Mouse (Mus musculus) liver, embryonic 16.5 days (tissue): ENCODE results near the gene Man2a2. TPM values are rescaled to one million over a fixed set of nuclear protein-coding genes. Genes with fewer than 3 reads are reported as not detected.

Experiments
- ATAC-seq: fragments of 200-750 bp; cut with Nextera tagmentation; 2 replicates; pipeline ENCODE4 v1.8.0; 2017; ENCODE audit warnings: low read depth, mild to moderate bottlenecking, moderate number of reproducible peaks, moderate library complexity
- H3K27ac ChIP-seq: fragments of 300-500 bp; sonication (generic); 2 replicates; pipeline ENCODE4 v1.5.1; 2014; ENCODE audit warnings: mild to moderate bottlenecking, low read length
- H3K27me3 ChIP-seq: fragments of 300-500 bp; sonication (generic); 2 replicates; pipeline ENCODE4 v1.6.1; 2014; ENCODE audit warnings: low read depth, low read length, mixed read lengths; ENCODE audit not compliant: control insufficient read depth, insufficient read depth
- H3K36me3 ChIP-seq: fragments of 300-500 bp; sonication (generic); 2 replicates; pipeline ENCODE4 v1.6.1; 2014; ENCODE audit warnings: mild to moderate bottlenecking; ENCODE audit not compliant: control insufficient read depth, insufficient read depth
- H3K4me1 ChIP-seq: fragments of 300-500 bp; sonication (generic); 2 replicates; pipeline ENCODE4 v1.6.1; 2014; ENCODE audit warnings: low read depth, low read length, mixed read lengths; ENCODE audit not compliant: control insufficient read depth
- H3K4me2 ChIP-seq: fragments of 300-500 bp; sonication (generic); 2 replicates; pipeline ENCODE4 v1.6.1; 2014; ENCODE audit warnings: low read depth, low read length, mixed read lengths
- H3K4me3 ChIP-seq: fragments of 300-500 bp; sonication (generic); 2 replicates; pipeline ENCODE4 v1.5.1; 2014; ENCODE audit warnings: low read depth, mild to moderate bottlenecking, low read length
- H3K9ac ChIP-seq: fragments of 300-500 bp; sonication (generic); 2 replicates; pipeline ENCODE4 v1.6.1; 2014; ENCODE audit warnings: low read depth, low read length
- H3K9me3 ChIP-seq: fragments of 300-500 bp; sonication (generic); replicated peaks from 2 replicates; pipeline ENCODE4 v1.6.1; 2016; ENCODE audit warnings: low read length; ENCODE audit not compliant: control insufficient read depth
- whole genome bisulfite sequencing: fragments of 180-500 bp; shearing (Covaris S2); extraction: QIAGEN DNeasy Blood & Tissue Kit; methylation state at CpG from one replicate; pipeline ENCODE4 v1.1.7; 2014; ENCODE audit not compliant: insufficient replicate concordance; 5-methylcytosine and 5-hydroxymethylcytosine counted together
- polyA plus RNA-seq: library from polyadenylated mRNA; unstranded; fragments of >200 nt; fragmentation: Nextera tagmentation; extraction: Ambion mirVana; gene quantifications from 2 replicates; pipeline ENCODE4 v1.2.1, GENCODE M21; 2015

Gene Man2a2
- polyA plus RNA-seq = 2.6 and 3.1 TPM in 2 replicates

DNA sequence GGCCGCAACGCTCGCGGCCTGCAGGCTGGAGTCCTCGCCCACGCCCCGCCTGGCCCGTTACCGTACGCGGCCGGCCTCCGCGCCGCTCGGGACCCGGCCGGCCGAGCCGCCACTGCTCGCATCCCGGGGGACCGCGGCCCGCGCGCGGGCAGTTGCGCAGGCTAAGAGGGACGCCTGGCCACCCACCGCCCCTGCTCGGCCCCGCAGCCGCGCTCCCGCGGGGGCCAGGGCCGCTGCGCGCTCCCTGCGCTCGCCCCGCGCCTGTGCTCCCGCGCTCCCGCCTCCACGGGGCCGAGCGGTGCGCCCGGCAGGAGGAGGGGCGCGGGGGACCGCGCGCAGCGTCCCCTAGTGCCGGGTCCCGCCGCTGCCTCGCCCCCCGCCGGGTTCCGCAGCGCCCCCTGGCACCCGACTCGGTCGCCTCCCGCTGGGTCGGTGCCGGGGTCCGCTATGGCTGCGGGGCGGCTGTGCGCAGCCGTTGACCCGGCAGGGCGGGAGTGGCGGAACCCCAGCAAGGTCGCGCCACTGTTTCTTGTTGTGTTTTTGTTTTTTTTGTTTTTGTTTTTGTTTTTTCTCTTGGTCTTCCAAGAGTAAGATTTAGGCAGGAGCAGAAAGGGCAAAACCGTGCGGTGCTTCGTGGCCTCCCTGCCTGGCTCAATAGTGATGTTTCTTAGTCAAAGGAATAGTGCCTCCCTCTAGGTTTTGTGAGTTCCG, at the start of gene Man2a2:
TSS of gene Man2a2 (minus strand) at position 335 of the 711 bp plus-strand sequence.
- Histone ChIP-seq H3K4me3 (peak within 1 kb of the TSS; percentile 73), H3K4me2 (peak within 1 kb of the TSS; percentile 79), H3K36me3 (no peaks in the 10 kb centered on the region), H3K9me3 (no peaks in the 10 kb centered on the region), H3K27me3 (peaks cover 27% of the 10 kb centered on the region), H3K9ac (peak within 1 kb of the TSS; percentile 70), H3K4me1 (peaks cover 5% of the 10 kb centered on the region), H3K27ac (peak within 1 kb of the TSS; percentile 74)
- under 1% methylated on average over 69 of the region's 86 CpGs for WGBS
- peak; percentile 70 for ATAC-seq

DNA sequence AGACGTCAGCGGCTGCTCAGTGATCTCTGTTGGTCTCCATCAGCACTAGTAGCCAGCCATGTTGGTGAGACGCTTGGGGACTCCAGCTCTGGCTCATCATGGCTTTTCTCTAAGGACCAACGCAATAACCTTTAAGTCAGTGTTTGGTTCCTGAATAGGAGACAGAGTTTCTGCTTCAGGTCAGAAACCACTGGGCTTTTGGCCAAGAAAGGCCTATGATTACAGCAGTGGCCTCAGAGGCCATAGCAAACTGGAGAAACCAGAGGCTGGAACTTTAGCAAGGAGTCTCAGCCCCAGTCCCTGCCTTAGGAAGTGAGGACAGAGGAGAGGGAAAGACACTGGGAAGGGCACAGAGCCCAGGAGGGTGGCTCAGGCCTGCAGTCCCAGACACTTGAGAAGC, 49.4 kb upstream of the Man2a2 start:
- Histone ChIP-seq H3K27ac (no peak overlapping the region), H3K4me3 (no peak overlapping the region), H3K36me3 (no peaks in the 10 kb centered on the region), H3K9ac (no peak overlapping the region), H3K27me3 (no peaks in the 10 kb centered on the region), H3K4me2 (no peak overlapping the region), H3K4me1 (peaks cover 11% of the 10 kb centered on the region), H3K9me3 (no peaks in the 10 kb centered on the region)
- no peak for ATAC-seq
- WGBS = 66% methylated on average over 4 of the region's 4 CpGs

DNA sequence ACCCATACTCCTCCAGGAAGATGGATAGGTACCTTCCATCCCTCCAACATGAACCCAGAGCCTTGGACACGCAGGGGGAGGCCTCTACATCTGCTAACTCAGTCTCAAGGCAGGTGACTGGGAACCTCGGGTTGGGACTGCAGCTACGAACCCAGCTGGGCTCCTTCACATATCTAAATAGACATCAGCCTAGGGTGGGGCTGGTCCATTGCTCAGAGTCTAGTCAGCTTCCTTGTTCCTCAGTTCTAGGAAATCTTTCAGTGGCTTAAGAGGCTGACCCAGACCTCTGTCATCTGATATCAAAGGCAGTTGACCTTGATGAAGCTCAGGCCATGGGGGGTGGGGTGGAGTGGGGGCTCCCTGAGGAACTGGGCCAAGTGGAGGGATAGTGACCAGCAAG, 48.1 kb upstream of the Man2a2 start:
- Histone ChIP-seq H3K4me1 (peaks cover 11% of the 10 kb centered on the region), H3K4me2 (no peak overlapping the region), H3K9me3 (no peaks in the 10 kb centered on the region), H3K27ac (no peak overlapping the region), H3K9ac (no peak overlapping the region), H3K36me3 (no peaks in the 10 kb centered on the region), H3K27me3 (no peaks in the 10 kb centered on the region), H3K4me3 (no peak overlapping the region)
- no peak for ATAC-seq
- 34% methylated on average over 3 of the region's 3 CpGs for WGBS

DNA sequence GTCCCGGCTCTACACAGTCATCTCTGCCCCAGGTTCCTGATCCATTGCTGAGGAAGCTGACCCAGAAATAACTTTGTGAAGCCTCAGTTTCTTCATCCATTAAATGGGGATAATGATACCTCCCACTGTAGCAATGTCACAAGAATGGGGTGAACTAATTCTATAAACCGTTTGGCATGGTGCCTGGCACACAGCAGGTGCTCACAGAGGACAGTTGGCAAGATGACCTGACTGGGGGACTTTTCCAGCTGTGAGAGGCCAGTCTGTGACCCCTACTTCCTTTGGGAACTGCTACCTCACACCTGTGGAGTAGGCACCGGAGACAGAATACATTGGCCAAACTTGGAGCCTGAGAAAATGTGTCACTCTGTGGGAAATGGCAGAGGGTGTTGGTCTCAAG, 46.9 kb upstream of the Man2a2 start:
- ATAC-seq = no peak
- Histone ChIP-seq H3K9me3 (no peaks in the 10 kb centered on the region), H3K9ac (no peak overlapping the region), H3K4me2 (no peak overlapping the region), H3K4me3 (no peak overlapping the region), H3K27me3 (no peaks in the 10 kb centered on the region), H3K4me1 (peaks cover 9% of the 10 kb centered on the region), H3K36me3 (no peaks in the 10 kb centered on the region), H3K27ac (no peak overlapping the region)
- 57% methylated on average over 3 of the region's 3 CpGs for WGBS

DNA sequence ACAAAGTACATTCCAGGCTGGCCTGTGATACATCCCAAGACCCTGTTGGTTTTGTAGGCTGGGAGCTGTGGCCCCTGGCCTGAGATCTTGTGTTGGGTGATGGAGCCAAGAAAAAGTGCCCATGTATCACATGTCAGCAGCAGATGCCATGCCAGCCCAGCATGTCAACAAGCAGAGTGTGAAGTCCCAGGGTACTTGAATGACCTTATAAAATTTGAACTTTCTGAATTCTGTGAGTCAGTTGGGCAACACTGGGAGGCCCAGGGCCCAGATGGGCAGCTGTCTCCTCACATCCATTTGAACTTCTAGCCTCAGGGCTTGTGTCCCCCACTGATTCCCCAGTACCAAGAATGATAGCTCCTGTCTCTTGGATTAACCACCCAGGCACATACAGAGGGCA, 46.4 kb upstream of the Man2a2 start:
- Histone ChIP-seq H3K27ac (no peak overlapping the region), H3K4me2 (no peak overlapping the region), H3K9ac (no peak overlapping the region), H3K27me3 (no peaks in the 10 kb centered on the region), H3K4me1 (peaks cover 5% of the 10 kb centered on the region), H3K4me3 (no peak overlapping the region), H3K36me3 (no peaks in the 10 kb centered on the region), H3K9me3 (no peaks in the 10 kb centered on the region)
- no peak for ATAC-seq

GRCm38 (mm10) chr7:80416969-80417368, 45.8 kb upstream of the Man2a2 start:
- WGBS = 33% methylated on average over 7 of the region's 7 CpGs
- Histone ChIP-seq H3K4me2 (no peak overlapping the region), H3K36me3 (no peaks in the 10 kb centered on the region), H3K9ac (no peak overlapping the region), H3K4me1 (peaks cover 4% of the 10 kb centered on the region), H3K27ac (no peak overlapping the region), H3K27me3 (no peaks in the 10 kb centered on the region), H3K4me3 (no peak overlapping the region), H3K9me3 (no peaks in the 10 kb centered on the region)
- ATAC-seq = no peak

- peaks cover 3% of the 10 kb centered on the region; the same call in 1 of the 2 replicates for H3K4me1 ChIP-seq
- 57% methylated on average over 7 of the region's 7 CpGs for WGBS
- H3K27me3 ChIP-seq = no peaks in the 10 kb centered on the region
- H3K27ac ChIP-seq = no peak overlapping the region
- H3K9me3 ChIP-seq = no peaks in the 10 kb centered on the region
- no peak overlapping the region for H3K4me3 ChIP-seq
- no peak for ATAC-seq
- H3K4me2 ChIP-seq = no peak overlapping the region
- no peak overlapping the region for H3K9ac ChIP-seq
- H3K36me3 ChIP-seq = no peaks in the 10 kb centered on the region
These were observed 43.2 kb upstream of the Man2a2 start for GRCm38 (mm10) chr7:80414303-80414855.

- Histone ChIP-seq H3K27ac (no peak overlapping the region), H3K27me3 (no peaks in the 10 kb centered on the region), H3K4me2 (no peak overlapping the region), H3K9ac (no peak overlapping the region), H3K36me3 (no peaks in the 10 kb centered on the region), H3K4me1 (no peaks in the 10 kb centered on the region; the same call in 1 of the 2 replicates), H3K4me3 (no peak overlapping the region), H3K9me3 (no peaks in the 10 kb centered on the region)
- no peak for ATAC-seq
- WGBS = 63% methylated on average over 9 of the region's 9 CpGs
These were observed 42.5 kb upstream of the Man2a2 start for GRCm38 (mm10) chr7:80413512-80414302.

DNA sequence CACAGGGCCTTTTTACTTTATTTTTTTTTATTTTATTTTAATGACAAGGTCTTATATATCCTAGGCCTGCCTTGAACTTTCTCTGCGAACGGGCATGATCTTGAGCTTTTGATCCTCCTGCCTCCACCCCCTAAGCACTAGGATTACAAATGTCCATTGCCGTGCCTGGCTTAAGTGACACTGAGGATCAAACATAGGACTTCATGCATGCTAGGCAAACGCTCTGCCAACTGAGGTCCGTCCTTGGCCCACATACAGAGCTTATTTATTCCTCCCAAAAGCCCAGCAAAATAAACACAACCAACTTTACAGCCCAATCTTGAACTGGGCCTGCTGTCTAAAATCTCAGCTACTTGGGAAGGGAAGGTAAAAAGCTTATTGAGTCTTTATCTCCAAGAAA, 41.6 kb upstream of the Man2a2 start:
- ATAC-seq = no peak
- Histone ChIP-seq H3K4me1 (no peaks in the 10 kb centered on the region; the same call in 1 of the 2 replicates), H3K4me3 (no peak overlapping the region), H3K4me2 (no peak overlapping the region), H3K27ac (no peak overlapping the region), H3K9ac (no peak overlapping the region), H3K27me3 (no peaks in the 10 kb centered on the region), H3K36me3 (no peaks in the 10 kb centered on the region), H3K9me3 (no peaks in the 10 kb centered on the region)
- 78% methylated on average over 5 of the region's 5 CpGs for WGBS
